Mouse (Mus musculus) heart, adult 2 months (tissue): ENCODE results near the gene Gxylt2.

ENCODE experiments used
- CTCF ChIP-seq: fragments of 200-600 bp; IDR thresholded peaks from 2 replicates; pipeline ENCODE4 v1.8.1; 2022; ENCODE audit warnings: antibody characterized with exemption, mild to moderate bottlenecking, moderate library complexity
- EP300 ChIP-seq: fragments of 200-500 bp; IDR thresholded peaks from 2 replicates; pipeline ENCODE4 v1.6.1; 2011; ENCODE audit warnings: low read depth, low read length, control low read depth; ENCODE audit not compliant: insufficient read depth
- POLR2A ChIP-seq: fragments of 200-500 bp; IDR thresholded peaks from 2 replicates; pipeline ENCODE4 v1.6.1; 2011; ENCODE audit warnings: mild to moderate bottlenecking, low read depth, low read length, control low read depth; ENCODE audit not compliant: insufficient read depth

GRCm38 (mm10) chr6:100828565-100828964, 124.0 kb downstream of the Gxylt2 start:
- TF ChIP-seq CTCF (no peak), POLR2A (no peak), EP300 (no peak)
